ENCODE assay signal across 43 mouse cellular contexts in genomic region chr5:72920416-72920815, GRCm38 (mm10). TPM values are rescaled to one million over a fixed set of nuclear protein-coding genes. Genes with fewer than 3 reads are reported as not detected.
"Had no signal": no experiment of that assay in that cellular context is flagged by ENCODE, and none has a peak within 500 bp of the region (broad histone marks: within the 10 kb centered on the region; RNA-seq: fewer than 3 reads in every experiment).

No protein-coding gene starts in this region.

- H3K4me3 ChIP-seq: heart, adult 2 months; heart, embryonic 13.5 days; heart, embryonic 15.5 days; hindbrain, embryonic 13.5 days; hindbrain, embryonic 15.5 days; kidney, embryonic 15.5 days; limb, embryonic 13.5 days; limb, embryonic 15.5 days; liver, embryonic 12.5 days had no signal

- H3K27ac ChIP-seq: heart, adult 2 months; heart, embryonic 13.5 days; heart, embryonic 15.5 days; hindbrain, embryonic 13.5 days; hindbrain, embryonic 15.5 days; hindbrain, postnatal 0 days; kidney, embryonic 15.5 days; kidney, postnatal 0 days; limb, embryonic 13.5 days; limb, embryonic 15.5 days; liver, embryonic 12.5 days; liver, embryonic 14.5 days had no signal

- DNase-seq: gastrocnemius, postnatal 10 days; gastrocnemius, postnatal 36 days; heart, postnatal 14 days; heart, postnatal 36 days; kidney, adult 11 months; kidney, adult 2 months; kidney, adult 9 months; kidney, postnatal 14 days; kidney, postnatal 36 days; layer of hippocampus, adult 9-11 months; layer of hippocampus, postnatal 36 days; left cerebral cortex, postnatal 4 days; lung, adult 18-20 months had no signal

- H3K4me2 ChIP-seq: heart, embryonic 11.5 days; heart, embryonic 13.5 days; heart, embryonic 15.5 days; hindbrain, embryonic 13.5 days; hindbrain, embryonic 15.5 days; kidney, embryonic 15.5 days; limb, embryonic 13.5 days; limb, embryonic 15.5 days; liver, embryonic 12.5 days had no signal

- H3K36me3 ChIP-seq: heart, embryonic 13.5 days; heart, embryonic 15.5 days; hindbrain, embryonic 13.5 days; hindbrain, embryonic 15.5 days; kidney, embryonic 15.5 days; limb, embryonic 15.5 days; liver, embryonic 12.5 days had no signal

- H3K27me3 ChIP-seq: heart, embryonic 13.5 days; heart, embryonic 15.5 days; hindbrain, embryonic 13.5 days; hindbrain, embryonic 15.5 days; kidney, embryonic 15.5 days; limb, embryonic 13.5 days; limb, embryonic 15.5 days had no signal

- H3K9me3 ChIP-seq: heart, embryonic 13.5 days; heart, embryonic 15.5 days; hindbrain, embryonic 13.5 days; hindbrain, embryonic 15.5 days; kidney, embryonic 15.5 days; limb, embryonic 13.5 days; limb, embryonic 15.5 days; liver, embryonic 12.5 days had no signal

- H3K9ac ChIP-seq: heart, embryonic 13.5 days; heart, embryonic 15.5 days; hindbrain, embryonic 13.5 days; hindbrain, embryonic 15.5 days; kidney, embryonic 15.5 days; limb, embryonic 13.5 days; limb, embryonic 15.5 days; liver, embryonic 12.5 days; liver, embryonic 14.5 days had no signal

- ATAC-seq: hindbrain, postnatal 0 days; intestine, embryonic 16.5 days; liver, embryonic 12.5 days had no signal

RNA-seq across cellular contexts. Expression of gene Gm10135, which starts 54.1 kb away (rescaled TPM):
- total RNA-seq: gastrocnemius, postnatal 10 days; gastrocnemius, postnatal 36 days; heart, adult 2 months; heart, postnatal 14 days; heart, postnatal 36 days; hematopoietic stem cell, adult 5-6 weeks; hindbrain, postnatal 0 days; layer of hippocampus, adult 18-20 months; layer of hippocampus, adult 8-10 months; layer of hippocampus, postnatal 14 days; layer of hippocampus, postnatal 36 days; left cerebral cortex, adult 18-20 months; left cerebral cortex, adult 8-10 months; left cerebral cortex, postnatal 10 days; left cerebral cortex, postnatal 25 days; left cerebral cortex, postnatal 4 days; liver, adult 2 months had no signal
- polyA plus RNA-seq: gonadal fat pad, adult 2 months; heart, adult 2 months; heart, embryonic 11.5 days; heart, embryonic 13.5 days; heart, embryonic 15.5 days; heart, postnatal 0 days; hindbrain, embryonic 11.5 days; hindbrain, embryonic 13.5 days; hindbrain, embryonic 15.5 days; hindbrain, postnatal 0 days; intestine, embryonic 14.5 days; intestine, embryonic 16.5 days; kidney, adult 2 months; kidney, embryonic 15.5 days; kidney, postnatal 0 days; large intestine, adult 2 months; limb, embryonic 11.5 days; limb, embryonic 13.5 days; limb, embryonic 15.5 days; liver, adult 2 months; liver, embryonic 12.5 days; liver, embryonic 14.5 days; liver, embryonic 16.5 days had no signal
